Mouse (Mus musculus) B cell, adult 62 days (primary cell): ENCODE measurements around the gene Fam81b. TPM values are rescaled to one million over a fixed set of nuclear protein-coding genes. Genes with fewer than 3 reads are reported as not detected.

Source experiments
- total RNA-seq: library from RNA; stranded (reverse); gene quantifications from 4 replicates; pipeline ENCODE4 v1.2.4, GENCODE M21; 2023

Gene Fam81b
- total RNA-seq: not detected in 4 replicates

DNA sequence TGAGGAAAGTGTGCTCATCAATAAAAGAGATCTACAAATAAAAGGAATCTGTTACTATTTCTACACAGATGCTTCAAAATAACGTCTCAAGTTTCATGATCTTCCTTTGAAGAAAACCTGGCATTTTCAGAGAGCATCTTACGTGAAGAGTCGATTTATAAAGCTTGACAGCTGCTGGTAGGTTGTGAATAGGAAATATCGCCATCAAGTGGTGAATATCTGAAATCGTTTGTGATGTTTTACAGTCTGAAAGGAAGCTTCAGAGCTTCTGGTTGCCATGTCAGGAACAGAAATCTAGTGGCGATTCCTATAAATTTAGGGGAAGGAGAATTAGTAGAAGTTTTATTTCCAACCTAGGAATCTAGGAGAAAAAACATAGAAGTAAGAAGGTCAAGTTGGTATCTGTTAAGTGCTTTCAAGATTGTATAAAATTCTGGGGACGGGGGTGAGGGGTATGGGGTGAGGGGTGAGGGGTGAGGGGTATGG, at the start of gene Fam81b:
Fam81b (minus strand) TSS at position 436 of the 486 bp plus-strand sequence.

Other genes with a start within 250 kb of the Fam81b start
- not detected in 4 replicates for gene Gpr150, start 248.1 kb downstream of the Fam81b start, total RNA-seq
- 10.9 to 11.8 TPM (median 11.4 TPM) in 4 replicates for gene Arsk, start 206.4 kb downstream of the Fam81b start, total RNA-seq
- 29.3 to 31.7 TPM (median 30.3 TPM) in 4 replicates for gene Ttc37, start 206.3 kb downstream of the Fam81b start, total RNA-seq
- gene Mctp1, start 79.5 kb upstream of the Fam81b start, total RNA-seq: 0.88 to 1.3 TPM (median 1.2 TPM) in 4 replicates